Mouse (Mus musculus): ENCODE data around the gene Srrd. TPM values are rescaled to one million over a fixed set of nuclear protein-coding genes. Genes with fewer than 3 reads are reported as not detected.

The Srrd gene
- polyA plus RNA-seq, 1 experiment from 2014 or later: 10.4 TPM

- no peaks in the 10 kb centered on the region; the same call in 1 of the 2 replicates for H3K36me3 ChIP-seq (ENCODE audit: inconsistent target)
- 100% methylated on average over 4 of the region's 4 CpGs for WGBS (ENCODE audit: missing documents)
- H3K4me3 ChIP-seq (ENCODE audit: inconsistent target): no peak overlapping the region
- H3K27ac ChIP-seq: no peak overlapping the region
- peaks cover 100% of the 10 kb centered on the region for H3K79me2 ChIP-seq (ENCODE audit: inconsistent target)
These were observed 48.1 kb downstream of the Srrd start for GRCm38 (mm10) chr5:112294696-112295095.

- Histone ChIP-seq H3K27ac (no peak overlapping the region), H3K4me3 (ENCODE audit: inconsistent target) (no peak overlapping the region), H3K36me3 (ENCODE audit: inconsistent target) (no peaks in the 10 kb centered on the region; the same call in 1 of the 2 replicates), H3K79me2 (ENCODE audit: inconsistent target) (peaks cover 100% of the 10 kb centered on the region)
- 90% methylated on average over 2 of the region's 2 CpGs for WGBS (ENCODE audit: missing documents)
These were observed 49.0 kb downstream of the Srrd start for GRCm38 (mm10) chr5:112293800-112294199.

- Histone ChIP-seq H3K27ac (no peak overlapping the region), H3K4me3 (ENCODE audit: inconsistent target) (no peak overlapping the region), H3K36me3 (ENCODE audit: inconsistent target) (no peaks in the 10 kb centered on the region; the same call in 1 of the 2 replicates), H3K79me2 (ENCODE audit: inconsistent target) (peaks cover 100% of the 10 kb centered on the region)
- 88% methylated on average over 13 of the region's 17 CpGs for WGBS (ENCODE audit: missing documents)
These were observed 50.4 kb downstream of the Srrd start for GRCm38 (mm10) chr5:112292343-112292980.

- H3K4me3 ChIP-seq (ENCODE audit: inconsistent target): no peak overlapping the region
- WGBS (ENCODE audit: missing documents): 86% methylated on average over 5 of the region's 5 CpGs
- H3K27ac ChIP-seq: no peak overlapping the region
- H3K36me3 ChIP-seq (ENCODE audit: inconsistent target): no peaks in the 10 kb centered on the region; the same call in 1 of the 2 replicates
- peaks cover 100% of the 10 kb centered on the region for H3K79me2 ChIP-seq (ENCODE audit: inconsistent target)
These were observed 51.0 kb downstream of the Srrd start for GRCm38 (mm10) chr5:112291866-112292265.

GRCm38 (mm10) chr5:112290536-112290880 lies 52.3 kb downstream of the Srrd start:
- H3K36me3 ChIP-seq (ENCODE audit: inconsistent target): no peaks in the 10 kb centered on the region; the same call in 1 of the 2 replicates
- H3K79me2 ChIP-seq (ENCODE audit: inconsistent target): peaks cover 100% of the 10 kb centered on the region
- H3K4me3 ChIP-seq (ENCODE audit: inconsistent target): no peak overlapping the region
- WGBS (ENCODE audit: missing documents): 97% methylated on average over 8 of the region's 8 CpGs
- H3K27ac ChIP-seq: no peak overlapping the region

- Histone ChIP-seq H3K27ac (no peak overlapping the region), H3K79me2 (ENCODE audit: inconsistent target) (peaks cover 100% of the 10 kb centered on the region), H3K36me3 (ENCODE audit: inconsistent target) (peaks cover 2% of the 10 kb centered on the region; the same call in 1 of the 2 replicates), H3K4me3 (ENCODE audit: inconsistent target) (no peak overlapping the region)
- 85% methylated on average over 16 of the region's 16 CpGs for WGBS (ENCODE audit: missing documents)
These were observed 52.9 kb downstream of the Srrd start for GRCm38 (mm10) chr5:112289819-112290535.

- Histone ChIP-seq H3K27ac (no peak overlapping the region), H3K36me3 (ENCODE audit: inconsistent target) (peaks cover 4% of the 10 kb centered on the region; the same call in 1 of the 2 replicates), H3K4me3 (ENCODE audit: inconsistent target) (no peak overlapping the region), H3K79me2 (ENCODE audit: inconsistent target) (peaks cover 100% of the 10 kb centered on the region)
- WGBS (ENCODE audit: missing documents): 94% methylated on average over 6 of the region's 8 CpGs
These were observed 53.6 kb downstream of the Srrd start for GRCm38 (mm10) chr5:112289236-112289635.

- 90% methylated on average over 7 of the region's 9 CpGs for WGBS (ENCODE audit: missing documents)
- Histone ChIP-seq H3K36me3 (ENCODE audit: inconsistent target) (peaks cover 4% of the 10 kb centered on the region; the same call in 1 of the 2 replicates), H3K79me2 (ENCODE audit: inconsistent target) (peaks cover 100% of the 10 kb centered on the region), H3K4me3 (ENCODE audit: inconsistent target) (no peak overlapping the region), H3K27ac (no peak overlapping the region)
These were observed 54.4 kb downstream of the Srrd start for GRCm38 (mm10) chr5:112288193-112289141.

- no peak overlapping the region for H3K4me3 ChIP-seq (ENCODE audit: inconsistent target)
- 76% methylated on average over 2 of the region's 2 CpGs for WGBS (ENCODE audit: missing documents)
- H3K36me3 ChIP-seq (ENCODE audit: inconsistent target): peaks cover 4% of the 10 kb centered on the region; the same call in 1 of the 2 replicates
- peaks cover 100% of the 10 kb centered on the region for H3K79me2 ChIP-seq (ENCODE audit: inconsistent target)
- H3K27ac ChIP-seq: peak overlapping the region; percentile 53
These were observed 55.2 kb downstream of the Srrd start for GRCm38 (mm10) chr5:112287652-112288051.

Other genes starting within 250 kb of the Srrd start
- gene Cryba4, start 90.5 kb downstream of the Srrd start, polyA plus RNA-seq (2018): 0.62 to 5.3 TPM (median 3.6 TPM) in 3 replicates
- gene Crybb1, start 87.2 kb downstream of the Srrd start, polyA plus RNA-seq (2018): not detected in 3 replicates
- 51.3 to 89.5 TPM (median 52.2 TPM) in 3 replicates for gene Tpst2, start 66.3 kb downstream of the Srrd start, polyA plus RNA-seq (2018)
- gene Tfip11, start 16.7 kb downstream of the Srrd start, polyA plus RNA-seq (2018): 27.6 to 29.7 TPM (median 28.0 TPM) in 3 replicates
- gene Hps4, start within 50 bp of the Srrd start, polyA plus RNA-seq (2018): 10.1 to 18.2 TPM (median 17.9 TPM) in 3 replicates
- gene Gm6583, start 13.0 kb upstream of the Srrd start, polyA plus RNA-seq (2018): 0.06 TPM in 1 of 3 replicates, not detected in the others
- gene Asphd2, start 51.8 kb upstream of the Srrd start, polyA plus RNA-seq (2018): not detected in 3 replicates
- not detected in 3 replicates for gene Gm6588, start 106.4 kb upstream of the Srrd start, polyA plus RNA-seq (2018)
- gene Sez6l, start 234.1 kb upstream of the Srrd start, polyA plus RNA-seq (2018): not detected in 3 replicates

All from macrophage (primary cell).